Mouse (Mus musculus) stomach, postnatal 0 days (tissue): Measurements from ENCODE around the gene Rit1. TPM values are rescaled to one million over a fixed set of nuclear protein-coding genes. Genes with fewer than 3 reads are reported as not detected.

Experiments used
- ATAC-seq: fragments of 200-750 bp; cut with Nextera tagmentation; 2 replicates; pipeline ENCODE4 v1.8.0; 2017; ENCODE audit not compliant: low FRiP score, low TSS enrichment
- DNase-seq: peaks from one replicate; pipeline ENCODE4 v3.0.0-alpha.2; 2016; ENCODE audit warnings: low spot score
- H3K27ac ChIP-seq: fragments of 300-500 bp; sonication (generic); replicated peaks from 2 replicates; pipeline ENCODE4 v1.5.1; 2014; ENCODE audit warnings: mild to moderate bottlenecking, control low read depth
- H3K27me3 ChIP-seq: fragments of 300-500 bp; sonication (generic); 2 replicates; pipeline ENCODE4 v1.6.1; 2014; ENCODE audit warnings: low read length; ENCODE audit not compliant: control insufficient read depth, insufficient read depth
- H3K36me3 ChIP-seq: fragments of 300-500 bp; sonication (generic); 2 replicates; pipeline ENCODE4 v1.6.1; 2014; ENCODE audit warnings: low read length, mixed read lengths; ENCODE audit not compliant: control insufficient read depth, insufficient read depth
- H3K4me1 ChIP-seq: fragments of 300-500 bp; sonication (generic); replicated peaks from 2 replicates; pipeline ENCODE4 v1.6.1; 2014; ENCODE audit warnings: antibody characterized with exemption; ENCODE audit not compliant: control insufficient read depth, insufficient read depth
- H3K4me2 ChIP-seq: fragments of 300-500 bp; sonication (generic); replicated peaks from 2 replicates; pipeline ENCODE4 v1.6.1; 2014; ENCODE audit warnings: low read depth, mild to moderate bottlenecking, control low read depth, moderate library complexity
- H3K4me3 ChIP-seq: fragments of 300-500 bp; sonication (generic); 2 replicates; pipeline ENCODE4 v1.5.1; 2014; ENCODE audit warnings: low read depth, low read length, control low read depth
- H3K9ac ChIP-seq: fragments of 300-500 bp; sonication (generic); 2 replicates; pipeline ENCODE4 v1.6.1; 2014; ENCODE audit warnings: mild to moderate bottlenecking, low read length, control low read depth, mixed read lengths
- H3K9me3 ChIP-seq: fragments of 300-500 bp; sonication (generic); 2 replicates; pipeline ENCODE4 v1.6.1; 2016; ENCODE audit warnings: low read length; ENCODE audit not compliant: control insufficient read depth
- CTCF ChIP-seq: IDR thresholded peaks from 2 replicates; pipeline ENCODE4 v1.5.1; 2016; ENCODE audit warnings: antibody characterized with exemption, low read depth, mild to moderate bottlenecking, moderate library complexity
- EP300 ChIP-seq: optimal IDR thresholded peaks from 2 replicates; pipeline ENCODE3; 2016; ENCODE audit warnings: antibody characterized with exemption
- WGBS: fragments of 180-500 bp; shearing (Covaris S2); extraction: QIAGEN DNeasy Blood & Tissue Kit; methylation state at CpG from one replicate; pipeline ENCODE4 v1.1.7; 2014; 5-methylcytosine and 5-hydroxymethylcytosine counted together
- polyA plus RNA-seq: library from polyadenylated mRNA; unstranded; fragments of >200 nt; fragmentation: Nextera tagmentation; extraction: Ambion mirVana; gene quantifications from 2 replicates; pipeline ENCODE4 v1.2.1, GENCODE M21; 2015

The Rit1 gene
- polyA plus RNA-seq, 1 experiment from 2014 or later, result 85.5 TPM

DNA sequence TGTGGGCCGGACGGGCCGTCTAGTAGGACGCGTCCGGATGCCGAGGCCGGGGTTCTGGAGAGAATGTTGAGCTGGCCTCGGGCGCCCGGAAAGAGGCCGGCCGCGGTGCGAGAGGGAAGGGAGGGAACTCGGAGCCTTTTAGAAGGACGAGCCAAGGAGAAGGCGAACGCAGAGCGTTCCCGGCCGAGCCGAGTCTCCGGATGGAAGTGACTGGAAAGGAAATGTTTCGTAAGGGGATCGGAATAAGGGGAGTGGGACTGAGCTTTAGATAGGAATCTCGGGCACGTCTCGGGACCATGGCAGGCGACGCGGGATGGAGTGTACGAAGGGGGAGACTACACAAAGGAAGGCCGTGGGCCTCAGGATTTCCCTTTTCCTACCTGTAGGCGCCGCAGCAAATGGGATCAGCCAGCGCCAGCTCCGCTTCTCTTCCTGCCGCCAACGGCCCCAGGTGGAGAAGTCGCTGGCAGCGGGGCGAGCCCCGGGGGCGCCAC lies 30.6 kb upstream of the Rit1 start:
- peak; percentile 79 for DNase-seq
- under 1% methylated on average over 44 of the region's 45 CpGs for WGBS
- Histone ChIP-seq H3K27ac (peak overlapping the region; percentile 97), H3K9me3 (no peaks in the 10 kb centered on the region), H3K4me3 (peak overlapping the region; percentile 75), H3K4me1 (no peaks in the 10 kb centered on the region), H3K9ac (peak overlapping the region; percentile 97), H3K4me2 (peak overlapping the region; percentile 83), H3K36me3 (peaks cover 13% of the 10 kb centered on the region), H3K27me3 (no peaks in the 10 kb centered on the region)
- ATAC-seq, result peak; percentile 45
- TF ChIP-seq CTCF, result peak; percentile 54
- peak; percentile 13 for TF ChIP-seq EP300

GRCm38 (mm10) chr3:88686734-88687611 lies 29.7 kb upstream of the Rit1 start:
- peak overlapping the region; percentile 75 for H3K4me3 ChIP-seq
- peak overlapping the region; percentile 83 for H3K4me2 ChIP-seq
- WGBS, result 6% methylated on average over 13 of the region's 13 CpGs
- no peaks in the 10 kb centered on the region for H3K9me3 ChIP-seq
- no peaks in the 10 kb centered on the region for H3K27me3 ChIP-seq
- no peak for TF ChIP-seq EP300
- TF ChIP-seq CTCF, result no peak
- H3K9ac ChIP-seq, result peak overlapping the region; percentile 97
- DNase-seq (no peak), ATAC-seq (no peak)
- no peaks in the 10 kb centered on the region for H3K4me1 ChIP-seq
- H3K36me3 ChIP-seq, result peaks cover 15% of the 10 kb centered on the region
- peak overlapping the region; percentile 97; the same call in 1 of the 2 replicates for H3K27ac ChIP-seq

GRCm38 (mm10) chr3:88689079-88689478 lies 27.6 kb upstream of the Rit1 start:
- 81% methylated on average over 5 of the region's 5 CpGs for WGBS
- no peak overlapping the region for H3K9ac ChIP-seq
- no peaks in the 10 kb centered on the region for H3K9me3 ChIP-seq
- DNase-seq, result no peak
- TF ChIP-seq CTCF (no peak), EP300 (no peak)
- no peak overlapping the region for H3K4me3 ChIP-seq
- no peak overlapping the region for H3K4me2 ChIP-seq
- peaks cover 24% of the 10 kb centered on the region for H3K36me3 ChIP-seq
- no peak for ATAC-seq
- H3K4me1 ChIP-seq, result no peaks in the 10 kb centered on the region
- H3K27me3 ChIP-seq, result no peaks in the 10 kb centered on the region
- no peak overlapping the region for H3K27ac ChIP-seq

- no peak overlapping the region for H3K4me2 ChIP-seq
- no peaks in the 10 kb centered on the region for H3K9me3 ChIP-seq
- H3K27ac ChIP-seq, result no peak overlapping the region
- ATAC-seq (0 out of 2 replicates have a peak, but pooled peaks have one; percentile 6), DNase-seq (no peak)
- TF ChIP-seq CTCF, result peak; percentile 28; the same call in 1 of the 2 replicates
- TF ChIP-seq EP300, result no peak
- no peak overlapping the region for H3K4me3 ChIP-seq
- no peaks in the 10 kb centered on the region for H3K4me1 ChIP-seq
- H3K9ac ChIP-seq, result no peak overlapping the region
- H3K36me3 ChIP-seq, result peaks cover 47% of the 10 kb centered on the region
- no peaks in the 10 kb centered on the region for H3K27me3 ChIP-seq
Measured at GRCm38 (mm10) chr3:88695545-88695944, 21.1 kb upstream of the Rit1 start.

GRCm38 (mm10) chr3:88698051-88698450 lies 18.6 kb upstream of the Rit1 start:
- peaks cover 49% of the 10 kb centered on the region for H3K36me3 ChIP-seq
- WGBS, result 88% methylated on average over 1 of the region's 1 CpGs

GRCm38 (mm10) chr3:88698834-88699233 lies 17.8 kb upstream of the Rit1 start:
- H3K4me3 ChIP-seq, result no peak overlapping the region
- no peaks in the 10 kb centered on the region for H3K27me3 ChIP-seq
- ATAC-seq (no peak), DNase-seq (no peak)
- no peak overlapping the region for H3K4me2 ChIP-seq
- H3K9ac ChIP-seq, result no peak overlapping the region
- whole genome bisulfite sequencing, result 86% methylated on average over 6 of the region's 6 CpGs
- no peaks in the 10 kb centered on the region for H3K9me3 ChIP-seq
- peaks cover 45% of the 10 kb centered on the region for H3K36me3 ChIP-seq
- TF ChIP-seq EP300 (no peak), CTCF (no peak)
- H3K27ac ChIP-seq, result no peak overlapping the region
- no peaks in the 10 kb centered on the region for H3K4me1 ChIP-seq

More at GRCm38 (mm10) chr3:88698051-88698450, 18.6 kb upstream of the Rit1 start:
- Histone ChIP-seq H3K9ac (no peak overlapping the region), H3K4me3 (no peak overlapping the region), H3K27me3 (no peaks in the 10 kb centered on the region), H3K9me3 (no peaks in the 10 kb centered on the region), H3K27ac (no peak overlapping the region), H3K4me1 (no peaks in the 10 kb centered on the region), H3K4me2 (no peak overlapping the region)
- DNase-seq (no peak), ATAC-seq (no peak; the same call in 1 of the 2 replicates)
- TF ChIP-seq CTCF (no peak), EP300 (no peak)
